Mouse (Mus musculus) lung, adult 2 months (tissue): Measurements from ENCODE around the gene Runx3.

Experiments
- CTCF ChIP-seq: fragments of 200-500 bp; IDR thresholded peaks from 2 replicates; pipeline ENCODE4 v1.5.1; 2011; ENCODE audit warnings: mild to moderate bottlenecking, low read length, control low read depth; ENCODE audit not compliant: insufficient read depth
- POLR2A ChIP-seq: fragments of 200-500 bp; IDR thresholded peaks from 2 replicates; pipeline ENCODE4 v1.6.1; 2011; ENCODE audit warnings: low read depth, mild to moderate bottlenecking, control low read depth, low read length, borderline replicate concordance; ENCODE audit errors: extremely low read depth

GRCm38 (mm10) chr4:135179077-135179481 lies 58.6 kb downstream of the Runx3 start:
- peak; percentile 48; the same call in 1 of the 2 replicates for TF ChIP-seq CTCF
- TF ChIP-seq POLR2A = no peak
